Mouse (Mus musculus) heart, adult 18-20 months (tissue): ENCODE results near the gene T2. TPM values are rescaled to one million over a fixed set of nuclear protein-coding genes. Genes with fewer than 3 reads are reported as not detected.

Experiments
- DNase-seq, 2 experiments: peaks; one replicate each; pipeline ENCODE4 v3.0.0; 2021 to 2022; ENCODE audit warnings: mixed read lengths in 1 of 2
- total RNA-seq, 2 experiments: library from RNA; stranded (reverse); gene quantifications; 2 replicates each; pipeline ENCODE4 v1.2.3; 2021

The T2 gene
- total RNA-seq, 2 experiments from 2014 or later, result 0.59 to 0.65 TPM

- no peak for DNase-seq
Observed at GRCm38 (mm10) chr17:8420739-8421138, 64.9 kb downstream of the T2 start.

GRCm38 (mm10) chr17:8421517-8421916 is 65.7 kb downstream of the T2 start:
- no peak for DNase-seq

- peak in 1 of 2 experiments; percentile 14 for DNase-seq
Observed at GRCm38 (mm10) chr17:8423283-8423682, 67.5 kb downstream of the T2 start.

GRCm38 (mm10) chr17:8429436-8429835 is 73.6 kb downstream of the T2 start:
- no peak for DNase-seq

GRCm38 (mm10) chr17:8429896-8430295 is 74.1 kb downstream of the T2 start:
- DNase-seq, result no peak

- DNase-seq, result no peak
Observed at GRCm38 (mm10) chr17:8432179-8432800, 76.5 kb downstream of the T2 start.

- DNase-seq, result no peak
Observed at GRCm38 (mm10) chr17:8433121-8433977, 77.6 kb downstream of the T2 start.

GRCm38 (mm10) chr17:8433978-8434960 is 78.5 kb downstream of the T2 start, which contains the start of gene T:
Gene T (plus strand): TSS chr17:8434423.
- no peak for DNase-seq

- DNase-seq, result no peak
Observed at GRCm38 (mm10) chr17:8436184-8436583, 80.4 kb downstream of the T2 start.

- no peak for DNase-seq
Observed at GRCm38 (mm10) chr17:8444062-8444461, 88.3 kb downstream of the T2 start.

- peak; percentile 4 to 18 for DNase-seq
Observed at GRCm38 (mm10) chr17:8447676-8448192, 91.9 kb downstream of the T2 start.

- no peak for DNase-seq
Observed at GRCm38 (mm10) chr17:8448324-8448723, 92.5 kb downstream of the T2 start.

- no peak for DNase-seq
Observed at GRCm38 (mm10) chr17:8455196-8455595, 99.4 kb downstream of the T2 start.

- no peak for DNase-seq
Observed at GRCm38 (mm10) chr17:8455601-8456000, 99.8 kb downstream of the T2 start.

GRCm38 (mm10) chr17:8456856-8457460 is 101.2 kb downstream of the T2 start:
- no peak for DNase-seq

GRCm38 (mm10) chr17:8461568-8461967 is 105.8 kb downstream of the T2 start:
- peak; percentile 11 to 41 for DNase-seq

- DNase-seq, result peak; percentile 33 to 70
Observed at GRCm38 (mm10) chr17:8463482-8464128, 107.8 kb downstream of the T2 start.

- DNase-seq, result no peak
Observed at GRCm38 (mm10) chr17:8467771-8468170, 112.0 kb downstream of the T2 start.

- peak; percentile 59 to 90 for DNase-seq
Observed at GRCm38 (mm10) chr17:8468716-8469344, 113.0 kb downstream of the T2 start.
